Mouse (Mus musculus) thymus, postnatal 14 days (tissue): ENCODE measurements around the gene Cish.

ENCODE experiments used
- DNase-seq: peaks from one replicate; pipeline ENCODE4 v3.0.0; 2021

Cish gene

DNA sequence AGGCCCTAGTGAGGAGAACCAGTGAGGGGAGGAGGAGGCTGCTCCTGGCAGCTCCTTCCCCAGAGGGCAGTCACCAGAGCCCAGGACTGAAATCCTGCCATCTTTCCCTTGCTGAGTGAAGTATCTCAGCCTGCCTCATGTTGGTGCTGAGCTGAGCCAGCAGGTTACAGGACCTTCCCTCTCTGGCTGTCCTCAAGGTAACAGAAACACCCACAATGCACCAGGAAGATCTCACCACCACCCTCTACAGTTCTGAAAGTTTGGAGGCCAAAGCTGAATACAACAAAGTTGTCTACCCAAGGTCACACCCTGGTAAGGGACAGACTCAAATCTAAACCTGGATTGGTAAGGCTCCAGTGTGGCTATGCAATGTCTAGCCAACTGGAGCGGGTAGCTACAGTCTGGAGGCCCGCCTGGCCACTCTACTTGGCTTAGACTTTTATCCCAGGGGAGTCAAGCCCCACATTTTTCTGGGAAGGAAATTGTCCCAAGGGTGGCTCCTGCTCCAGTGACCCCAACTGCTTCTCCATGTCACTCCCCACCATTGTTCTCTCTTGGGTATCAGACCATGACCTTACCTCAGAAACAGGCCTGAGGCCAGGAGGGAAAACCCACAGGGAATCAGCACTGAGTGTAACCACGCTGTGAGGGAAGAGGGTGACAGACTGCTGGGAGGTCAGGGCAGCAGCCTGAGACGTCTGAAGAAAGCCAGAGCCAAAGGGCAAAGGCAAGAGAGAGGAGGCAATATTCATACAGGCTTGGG, 29.2 kb downstream of the Cish start:
- no peak for DNase-seq

DNA sequence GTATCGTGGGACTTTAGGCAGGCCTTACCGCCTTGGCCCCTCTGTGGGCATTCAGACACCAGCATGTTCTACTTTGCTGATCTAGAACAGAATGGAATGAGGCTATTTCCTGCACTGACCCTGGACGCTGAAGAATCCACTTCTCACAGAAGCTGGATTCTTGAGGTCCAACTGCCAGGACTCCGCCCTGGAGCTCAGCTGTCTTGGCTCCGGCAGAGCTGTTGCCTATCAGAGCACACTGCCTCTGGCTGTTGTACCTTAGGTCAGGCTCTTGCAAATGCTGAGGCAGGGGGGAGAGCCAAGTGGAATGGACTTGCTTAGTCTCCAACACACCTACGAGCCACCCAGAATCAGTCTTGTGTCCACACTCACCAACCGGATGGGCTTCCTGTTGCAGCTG, 30.1 kb downstream of the Cish start:
- no peak for DNase-seq

DNA sequence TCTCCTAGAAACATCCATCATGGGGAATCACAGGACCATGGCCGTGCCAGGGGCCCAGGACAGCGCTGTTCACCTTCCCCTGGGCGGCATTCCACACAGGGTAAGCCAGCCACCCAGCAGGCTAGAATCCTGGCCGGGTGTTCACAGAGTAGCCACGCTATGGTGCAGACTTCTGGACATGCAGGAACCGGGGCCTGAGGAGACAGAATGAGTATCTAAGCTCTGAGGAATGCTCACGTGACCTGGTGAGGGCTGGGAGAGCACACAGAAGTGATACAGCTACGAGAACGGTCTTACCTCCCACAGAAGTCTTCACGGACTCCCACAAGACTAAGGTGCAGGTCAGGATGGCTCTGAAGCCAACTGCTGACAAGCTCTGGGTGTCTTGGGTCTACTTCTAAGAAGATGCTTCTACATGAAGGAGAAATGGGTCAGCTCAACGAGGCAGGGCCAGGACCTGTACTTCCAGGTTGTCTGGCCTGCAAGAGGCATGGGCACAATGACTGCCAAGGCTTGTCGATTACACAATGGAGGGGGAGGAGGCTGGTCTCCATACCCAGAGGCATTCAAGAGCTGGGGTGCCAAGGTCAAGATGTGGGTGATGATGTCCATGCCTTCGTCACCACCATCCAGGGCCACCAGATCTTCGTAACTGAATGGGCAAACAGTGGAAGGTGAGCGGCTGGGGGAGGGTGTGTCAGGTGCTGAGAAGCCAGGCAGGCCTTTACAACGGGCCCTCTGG, 32.2 kb downstream of the Cish start:
- DNase-seq, result no peak

- no peak for DNase-seq
Measured at GRCm38 (mm10) chr9:107330791-107331190, 35.0 kb downstream of the Cish start.

GRCm38 (mm10) chr9:107333686-107334085, 37.9 kb downstream of the Cish start:
- no peak for DNase-seq

DNA sequence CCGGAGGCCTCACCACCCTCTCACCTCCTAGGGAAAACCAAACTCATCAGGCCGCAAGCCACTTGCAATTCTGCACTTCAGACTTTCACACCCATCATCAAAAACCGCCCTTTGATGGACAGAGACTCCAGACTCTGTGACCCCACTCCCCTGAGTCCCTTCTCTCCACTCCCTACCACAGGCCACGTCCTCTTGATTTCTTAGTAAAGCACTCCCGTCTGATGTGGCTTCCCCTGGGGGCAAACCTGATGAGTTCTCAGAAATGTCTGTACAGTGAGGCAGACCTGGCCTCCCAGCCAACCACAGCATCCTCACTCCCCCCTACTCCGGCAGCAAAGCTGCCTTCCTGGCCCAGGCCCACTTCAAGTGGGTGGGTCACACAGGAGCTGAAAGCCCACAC, 38.5 kb downstream of the Cish start:
- peak; percentile 61 for DNase-seq

GRCm38 (mm10) chr9:107335046-107335445, 39.2 kb downstream of the Cish start:
- no peak for DNase-seq

DNA sequence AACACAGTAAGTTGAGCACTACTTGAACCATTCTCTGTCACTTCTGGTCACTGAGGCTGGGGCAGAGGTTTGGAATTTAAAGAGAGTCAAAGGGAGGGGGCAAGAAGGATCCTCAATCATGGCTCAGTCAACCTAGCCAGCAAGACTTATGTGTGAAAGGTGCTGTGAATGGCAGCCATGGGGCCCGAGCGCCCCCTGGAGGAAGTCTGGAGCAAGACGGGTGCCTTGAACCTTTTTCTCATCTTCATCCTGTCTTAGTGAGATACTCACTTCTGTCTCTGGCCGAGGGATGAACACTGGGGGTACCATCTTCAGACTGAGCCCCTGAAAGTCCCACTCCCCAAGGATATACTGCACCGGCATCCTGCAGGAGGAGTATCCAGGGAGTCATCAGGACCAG, 40.1 kb downstream of the Cish start:
- peak; percentile 76 for DNase-seq

DNA sequence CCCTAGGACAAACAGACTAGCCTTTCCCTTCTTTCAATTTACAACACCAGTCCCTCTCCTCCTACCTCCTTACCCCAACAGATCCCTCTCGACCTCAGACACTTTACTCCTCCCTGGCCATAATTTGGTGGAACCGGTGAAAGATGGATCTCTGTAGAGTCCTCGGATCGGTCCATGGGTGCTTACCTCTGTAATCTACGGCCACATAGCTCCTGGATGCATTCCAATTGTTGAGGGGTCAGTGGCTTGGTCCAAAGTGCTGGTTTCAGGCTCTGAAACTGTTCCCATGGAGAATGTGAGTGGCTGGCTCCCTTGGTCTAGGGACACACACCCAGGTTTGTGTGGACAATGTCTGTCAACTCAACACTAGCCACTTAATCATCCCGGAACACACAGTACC, 40.6 kb downstream of the Cish start:
- DNase-seq, result no peak

GRCm38 (mm10) chr9:107338172-107338883, 42.5 kb downstream of the Cish start, which contains the start of gene Hemk1:
TSS of gene Hemk1 (minus strand) at chr9:107338350.
- DNase-seq, result peak; percentile 81

- peak; percentile 90 for DNase-seq
Measured at GRCm38 (mm10) chr9:107340267-107340859, 44.5 kb downstream of the Cish start, which contains the start of gene 6430571L13Rik. TSS of gene 6430571L13Rik (plus strand) at chr9:107340602.

- no peak for DNase-seq
Measured at GRCm38 (mm10) chr9:107340911-107341645, 45.3 kb downstream of the Cish start.

GRCm38 (mm10) chr9:107342201-107342709, 46.4 kb downstream of the Cish start:
- peak; percentile 28 for DNase-seq

DNA sequence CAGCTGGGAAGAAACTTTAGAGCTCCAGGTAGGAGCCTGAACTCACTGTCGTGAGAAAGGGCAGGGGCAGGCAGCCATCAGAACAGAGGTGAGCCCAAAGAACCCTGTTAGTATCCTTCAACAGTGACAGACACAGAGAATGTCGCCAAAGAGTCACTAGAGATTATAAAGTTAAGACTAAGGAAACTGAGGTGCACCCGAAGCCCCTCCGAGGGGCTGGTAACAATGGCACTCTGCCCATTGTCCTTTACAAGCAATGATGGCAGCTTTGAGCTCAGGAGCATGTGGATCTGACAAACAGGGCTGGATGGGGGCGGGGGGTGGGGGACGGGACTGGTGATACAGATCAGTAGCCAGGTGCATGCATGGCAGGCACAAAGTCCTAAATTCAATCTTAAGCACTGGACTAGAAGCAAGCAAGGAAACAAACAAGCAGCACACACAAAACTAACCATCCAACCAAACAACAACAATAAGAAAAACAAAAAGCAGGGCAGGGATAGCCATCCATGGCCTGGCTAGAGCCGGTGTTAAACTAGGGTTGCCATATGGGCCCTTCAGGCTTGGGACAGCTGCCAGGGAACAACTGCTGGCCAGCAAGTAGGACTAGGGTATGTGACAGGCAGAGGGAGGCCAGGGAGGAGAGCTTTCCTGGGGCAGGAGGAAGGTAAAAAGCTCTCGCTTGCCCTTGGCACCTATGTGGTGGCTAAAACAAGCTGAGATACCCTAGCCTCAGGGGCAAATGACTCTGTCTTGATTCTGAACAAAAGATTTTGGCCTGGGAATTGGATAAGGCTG, 47.5 kb downstream of the Cish start:
- DNase-seq, result no peak

- no peak for DNase-seq
Measured at GRCm38 (mm10) chr9:107344027-107344426, 48.2 kb downstream of the Cish start.

DNA sequence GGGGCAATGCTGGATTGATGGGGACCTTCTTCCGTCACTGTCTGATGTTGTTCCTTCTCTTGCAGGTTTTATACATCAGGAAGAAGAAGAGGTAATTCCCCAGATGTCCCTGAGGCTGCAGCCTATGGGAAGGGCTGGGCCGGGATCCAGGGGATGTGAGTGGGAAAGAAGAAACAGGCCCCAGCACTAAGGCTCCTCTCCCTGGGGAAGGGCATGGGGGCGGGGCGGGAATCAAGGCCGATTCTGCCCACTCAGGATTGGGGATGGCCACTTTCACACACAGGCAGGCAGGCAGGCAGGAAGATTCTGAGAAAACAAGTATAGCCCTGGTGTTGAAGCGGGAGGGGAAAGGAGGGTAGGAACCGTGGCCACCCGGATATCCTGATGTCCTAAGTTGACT, 50.3 kb downstream of the Cish start:
- DNase-seq, result no peak

DNA sequence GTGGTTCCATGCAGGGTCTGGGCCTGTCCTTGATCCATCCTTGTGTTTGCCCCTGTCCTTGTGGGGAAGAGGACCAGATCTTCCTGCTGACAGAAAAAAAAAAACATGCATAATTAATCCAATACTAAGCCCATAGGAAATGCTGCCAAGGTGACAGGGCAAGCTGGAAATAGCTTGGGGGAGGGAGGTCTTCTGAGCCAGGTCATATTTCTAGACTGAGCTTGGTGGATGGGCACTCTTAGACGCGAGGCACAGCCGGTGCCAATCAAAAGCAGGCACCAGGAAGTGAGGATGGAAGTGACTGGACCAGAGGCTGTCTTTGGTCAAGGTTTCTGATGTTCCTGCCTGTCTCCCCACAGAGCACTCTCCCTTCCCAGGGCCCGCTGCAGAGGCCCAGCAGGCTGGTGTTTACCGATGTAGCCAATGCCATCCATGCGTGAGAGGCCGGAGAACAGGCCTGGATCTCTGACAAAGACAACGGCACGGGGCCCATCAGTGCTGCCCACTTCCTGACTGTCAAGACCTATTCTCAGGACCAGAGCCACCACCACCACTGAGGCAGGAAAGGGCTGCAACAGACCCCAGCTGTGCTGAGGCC, 51.9 kb downstream of the Cish start:
- DNase-seq, result no peak

DNA sequence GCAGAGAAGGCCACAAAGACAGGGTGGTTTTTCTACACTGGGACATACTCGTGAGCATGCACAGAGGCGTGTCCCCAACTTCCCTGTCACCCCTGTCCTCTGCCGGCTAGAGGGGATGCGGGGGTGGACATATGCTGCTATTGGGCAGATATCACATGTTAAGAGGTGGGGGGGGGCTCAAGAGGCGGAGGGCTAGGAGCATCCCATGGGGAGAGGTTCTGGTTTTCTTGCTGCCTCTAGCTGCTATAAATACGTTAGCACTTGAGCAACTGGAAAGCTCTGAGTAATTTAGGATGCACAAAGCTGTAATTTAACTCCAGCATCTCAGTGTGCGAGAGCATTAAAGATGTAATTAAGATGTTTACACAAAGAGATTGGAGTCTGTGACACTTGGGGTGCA, 53.5 kb downstream of the Cish start:
- DNase-seq, result no peak
